Mouse (Mus musculus) gastrocnemius, adult 8-10 months (tissue): ENCODE results near the gene Tec. TPM values are rescaled to one million over a fixed set of nuclear protein-coding genes. Genes with fewer than 3 reads are reported as not detected.
"Not testable (repeated sequence)": the region's sequence is repeated elsewhere in the genome, so short reads cannot be mapped to it uniquely, and the experiment has no call there.

ENCODE experiments used
- DNase-seq, 2 experiments: peaks; one replicate each; pipeline ENCODE4 v3.0.0; 2022; ENCODE audit warnings: low spot score in 2 of 2
- total RNA-seq, 4 experiments: library from RNA; stranded (reverse); gene quantifications; 2 replicates each; pipeline ENCODE4 v1.2.4; 2022

Tec gene
- total RNA-seq, 4 experiments from 2014 or later, result 1.1 to 2.6 (median 1.6) TPM

DNA sequence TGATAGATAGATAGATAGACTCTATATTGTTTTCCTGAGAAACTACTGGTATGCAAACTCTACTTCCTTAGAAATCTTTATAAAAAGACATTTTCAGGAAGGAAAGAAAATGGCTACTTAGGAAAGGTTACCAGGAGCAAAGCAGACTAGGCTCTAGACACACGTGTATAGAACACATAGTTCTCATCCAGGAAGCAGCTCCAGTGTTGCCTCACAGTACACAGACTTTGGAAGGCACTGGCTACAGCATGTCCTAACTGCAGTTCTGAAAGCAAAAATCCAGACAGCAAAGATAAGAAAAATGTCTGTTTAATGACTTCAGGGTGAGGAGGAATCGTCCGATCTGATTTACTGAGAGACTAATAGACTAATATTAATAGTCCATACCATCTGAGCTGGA is 41.8 kb downstream of the Tec start:
- DNase-seq, result no peak

DNA sequence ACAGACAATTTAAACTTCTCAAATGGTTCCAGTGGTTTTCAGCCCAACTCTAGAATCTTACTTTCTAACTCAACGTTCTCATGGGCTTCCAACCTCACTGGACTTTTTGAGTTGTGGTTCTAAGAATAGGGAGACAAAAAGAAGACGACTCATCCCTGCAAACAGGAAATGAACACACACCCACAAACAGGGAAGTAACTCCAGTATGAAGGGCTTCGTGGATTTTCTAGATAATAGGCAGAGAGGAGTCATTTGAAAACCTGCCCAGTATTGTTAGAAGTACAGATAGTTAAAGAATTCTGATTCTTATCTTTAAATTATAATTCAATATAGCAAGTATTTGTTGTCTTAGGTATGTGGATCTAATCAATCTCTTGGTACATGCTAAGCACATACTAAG is 47.6 kb downstream of the Tec start:
- DNase-seq, result no peak

DNA sequence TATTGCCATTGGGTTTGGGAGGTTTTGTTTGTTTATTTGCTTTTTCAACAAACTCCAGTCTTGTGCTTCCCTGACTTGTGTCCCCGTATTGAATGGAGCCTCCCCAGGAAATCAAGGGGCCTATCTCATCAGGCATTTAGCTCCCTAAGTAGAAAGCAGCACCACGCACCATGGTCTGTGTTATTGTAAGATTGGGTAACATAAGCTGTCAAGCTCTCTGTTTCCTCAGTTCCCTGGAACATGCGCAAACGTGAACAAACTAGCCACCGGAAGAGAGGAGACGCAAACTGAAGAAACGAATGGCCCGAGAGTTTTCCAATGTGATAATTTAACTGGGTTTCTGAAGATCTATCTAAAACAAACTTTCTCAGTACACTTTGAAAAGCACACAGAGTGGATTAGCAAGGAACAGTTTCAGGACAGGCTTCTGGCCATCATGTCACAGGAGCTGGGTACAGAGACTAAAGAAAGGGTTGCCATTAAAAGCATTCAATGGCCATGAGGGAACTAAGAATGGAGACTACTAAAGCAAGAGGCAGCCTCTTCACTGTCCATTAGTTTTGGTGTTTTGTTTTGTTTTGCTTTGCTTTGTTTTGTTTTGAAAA is 48.1 kb downstream of the Tec start:
- DNase-seq, result no peak

DNA sequence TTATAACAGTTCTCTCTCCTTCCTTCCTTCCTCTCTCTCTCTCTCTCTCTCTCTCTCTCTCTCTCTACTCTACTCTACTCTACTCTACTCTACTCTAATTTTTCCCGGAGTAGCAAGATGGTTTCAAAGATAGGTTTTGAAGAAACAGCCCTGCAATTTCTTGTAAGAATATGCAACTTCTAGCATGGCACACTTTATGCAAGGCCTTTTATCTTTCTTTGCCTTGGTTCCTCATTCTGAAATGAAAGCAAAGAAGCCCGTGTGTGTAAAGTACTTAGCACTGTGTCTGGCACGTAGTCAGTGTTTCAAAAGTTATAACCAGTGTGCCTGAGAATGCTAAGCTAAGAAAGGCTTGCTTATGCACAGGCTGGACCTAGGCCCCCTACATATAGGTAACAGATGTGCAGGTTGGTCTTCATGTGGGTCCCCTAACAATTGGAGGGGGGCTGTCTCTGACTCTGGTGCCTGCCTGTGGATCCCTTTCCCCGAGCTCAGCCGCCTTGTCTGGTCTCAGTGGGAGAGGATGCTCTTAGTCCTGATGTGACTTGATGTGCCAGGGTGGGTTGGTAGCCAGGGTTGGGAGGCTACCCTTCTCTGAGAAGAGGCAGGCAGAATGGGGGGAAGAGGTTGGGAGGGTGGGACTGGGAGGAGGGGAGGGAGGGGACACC is 49.6 kb downstream of the Tec start:
- DNase-seq, result no peak

DNA sequence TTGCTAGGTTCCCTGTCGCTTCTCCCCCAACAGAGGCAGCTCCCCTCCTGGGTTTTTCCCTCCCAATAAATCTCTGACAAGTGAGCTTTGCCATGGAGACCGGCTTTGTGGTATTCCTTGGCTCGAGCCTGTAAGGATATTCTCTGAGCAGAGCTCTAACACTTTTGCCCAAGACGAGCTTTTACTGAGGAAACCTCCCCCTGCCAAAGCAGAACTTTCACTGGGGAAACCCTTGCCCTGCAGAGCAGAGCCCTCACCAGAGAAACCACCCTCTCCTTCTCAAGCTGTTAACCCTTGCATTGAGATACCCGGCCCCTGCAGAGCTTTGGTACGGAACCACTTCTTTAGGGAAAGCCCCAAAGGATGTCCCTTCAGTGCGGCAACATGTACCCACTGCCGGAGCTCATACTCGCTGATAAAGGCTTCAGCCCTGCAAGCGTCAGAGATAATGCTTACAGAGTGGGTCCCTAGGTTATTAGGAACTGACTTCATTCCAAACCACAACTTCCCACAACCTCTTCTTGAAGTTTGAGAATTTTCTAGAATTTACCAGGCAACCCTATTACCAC is 50.7 kb downstream of the Tec start:
- DNase-seq, result no peak

DNA sequence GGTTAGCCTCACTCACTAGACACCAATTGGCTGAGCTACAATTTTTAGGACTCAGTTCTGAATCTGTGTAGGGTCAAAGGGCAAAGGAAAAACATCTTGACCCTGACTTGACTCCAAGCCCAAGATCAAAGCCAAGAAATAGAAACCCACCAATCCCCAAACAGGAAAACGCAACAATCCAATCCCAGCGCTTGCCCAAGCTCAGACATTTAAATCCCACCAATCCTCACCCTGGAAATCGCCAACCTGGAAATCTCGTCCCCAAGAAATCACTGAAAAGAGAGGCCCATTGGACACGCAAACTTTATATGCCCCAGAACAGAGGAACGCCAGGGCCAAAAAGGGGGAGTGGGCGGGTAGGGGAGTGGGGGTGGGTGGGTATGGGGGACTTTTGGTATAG is 51.3 kb downstream of the Tec start:
- not testable (repeated sequence) for DNase-seq

DNA sequence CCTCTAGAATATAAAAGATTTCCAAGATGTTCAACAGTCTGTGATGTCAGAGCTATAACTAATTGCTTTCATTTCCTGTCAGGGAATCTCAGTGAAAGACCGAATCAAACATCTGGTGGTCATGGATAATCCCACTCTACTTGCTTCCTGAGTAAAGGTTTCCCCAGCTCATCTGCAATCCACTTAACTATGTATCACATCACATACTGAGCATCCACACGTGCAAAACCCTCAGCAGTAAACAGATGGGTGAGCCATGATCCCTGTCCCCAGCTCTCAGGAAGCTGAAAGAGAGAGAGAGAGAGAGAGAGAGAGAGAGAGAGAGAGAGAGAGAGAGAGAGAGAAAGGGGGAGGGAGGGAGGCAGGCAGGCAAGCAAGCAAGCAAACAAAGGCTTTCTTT is 51.8 kb downstream of the Tec start:
- no peak for DNase-seq

DNA sequence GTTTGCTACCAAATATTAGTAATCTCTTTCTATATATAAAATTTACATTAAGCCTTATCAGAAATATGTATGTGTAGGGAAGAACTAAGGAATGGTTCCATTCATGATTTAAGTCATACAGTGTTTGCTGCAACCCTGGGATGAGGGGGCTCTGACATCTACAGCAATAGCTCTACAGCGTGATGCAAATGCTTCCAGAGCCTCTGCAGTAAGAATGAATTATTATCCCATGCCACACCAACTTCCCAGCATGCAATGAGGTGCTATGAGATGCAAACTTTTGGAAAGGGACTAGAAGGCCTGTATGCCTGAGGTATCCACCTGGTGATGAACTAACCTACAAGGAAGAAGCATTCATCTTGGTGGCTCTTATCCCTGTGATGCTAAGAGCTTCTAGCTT is 52.2 kb downstream of the Tec start:
- DNase-seq, result no peak

DNA sequence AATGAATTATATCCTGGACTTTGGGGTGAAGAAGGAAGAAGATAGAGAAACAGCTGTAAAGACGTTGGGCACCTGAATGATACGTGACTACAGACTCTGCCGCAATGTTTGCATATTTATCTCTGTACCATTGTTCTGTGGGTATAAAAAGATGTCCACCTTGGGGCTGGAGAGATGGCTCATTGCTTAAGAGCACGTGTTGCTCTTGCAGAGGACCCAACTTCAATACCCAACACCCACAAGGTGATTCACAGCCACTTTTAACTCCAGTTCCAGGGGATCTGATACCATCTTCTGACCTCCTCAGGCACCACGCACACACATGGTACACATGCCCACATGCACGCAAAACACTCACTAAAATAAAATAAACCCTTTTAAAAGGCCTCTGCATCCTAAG is 52.9 kb downstream of the Tec start:
- no peak for DNase-seq

DNA sequence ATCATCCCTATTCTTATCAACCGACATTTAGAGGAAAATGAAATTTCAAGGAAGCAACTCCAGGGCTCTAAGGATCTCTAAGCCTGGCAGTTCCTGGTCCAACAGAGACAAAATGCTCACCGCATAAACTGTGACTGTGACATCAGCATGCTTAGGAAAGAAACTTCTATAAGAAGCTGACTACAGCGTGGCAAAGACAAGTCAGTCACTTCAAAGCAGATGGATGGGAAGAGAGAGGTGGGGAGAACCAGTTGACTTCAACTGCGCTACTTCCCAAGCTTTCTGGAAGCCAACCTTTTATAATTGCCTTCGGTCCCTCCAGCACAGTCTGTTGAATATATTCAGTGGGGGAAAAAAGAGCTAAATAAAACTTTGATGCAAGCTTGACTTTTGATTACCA is 54.2 kb downstream of the Tec start:
- no peak for DNase-seq

DNA sequence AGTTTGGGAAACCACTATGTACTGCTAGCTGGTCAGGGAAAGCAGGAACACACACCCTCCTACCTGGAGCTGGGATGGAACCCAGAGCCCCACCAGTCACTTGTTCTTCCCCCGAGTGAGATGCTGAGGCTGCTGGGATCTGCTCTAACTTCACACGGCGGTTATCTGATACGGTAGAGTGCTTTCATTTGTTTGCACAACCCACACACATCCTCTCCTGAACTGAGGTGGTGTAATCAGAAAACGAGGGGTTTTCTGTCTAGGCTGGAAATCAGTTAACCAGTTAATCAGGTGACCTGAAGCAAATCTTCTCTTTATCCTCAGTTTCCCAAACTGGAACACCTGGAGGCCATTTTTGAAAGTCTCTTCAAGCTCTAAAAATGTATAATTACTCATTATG is 55.4 kb downstream of the Tec start:
- DNase-seq, result no peak

DNA sequence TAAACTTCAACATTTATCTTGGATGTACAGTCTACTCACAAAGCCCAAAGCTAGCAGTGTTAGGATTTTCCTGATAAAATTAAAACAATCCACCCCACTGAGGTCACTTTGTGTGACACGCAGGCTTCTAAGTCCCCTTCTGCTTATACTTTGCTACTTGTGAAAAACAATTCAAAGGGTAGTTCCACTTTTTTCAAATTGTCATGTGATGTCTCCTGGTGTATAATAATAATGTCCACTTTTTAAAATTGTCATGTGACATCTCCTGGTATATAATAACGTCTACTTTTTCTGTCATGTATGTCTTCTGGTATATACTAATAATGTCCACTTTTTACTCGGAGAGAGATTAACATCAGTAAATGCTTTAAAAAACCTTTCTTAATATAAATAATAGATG is 56.0 kb downstream of the Tec start:
- DNase-seq, result no peak

DNA sequence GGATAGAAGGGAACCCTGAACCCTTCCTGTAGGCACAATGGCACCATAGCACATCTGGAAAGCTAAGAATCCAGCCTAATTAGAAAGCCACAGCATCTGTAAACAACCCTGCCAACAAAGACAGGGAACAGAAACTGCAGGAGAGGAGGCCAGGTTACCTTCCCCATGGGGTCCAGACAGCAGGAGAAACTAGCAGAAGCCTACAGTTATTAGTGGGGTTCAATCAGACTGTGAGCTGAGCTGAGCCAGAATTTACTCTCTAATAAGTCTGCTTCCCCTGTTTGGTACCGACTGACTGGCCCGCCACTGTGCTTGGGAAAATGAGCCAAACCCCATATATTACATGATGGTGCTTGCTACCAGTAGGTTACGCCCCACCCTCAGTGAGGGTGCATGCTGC is 56.9 kb downstream of the Tec start:
- DNase-seq, result no peak

DNA sequence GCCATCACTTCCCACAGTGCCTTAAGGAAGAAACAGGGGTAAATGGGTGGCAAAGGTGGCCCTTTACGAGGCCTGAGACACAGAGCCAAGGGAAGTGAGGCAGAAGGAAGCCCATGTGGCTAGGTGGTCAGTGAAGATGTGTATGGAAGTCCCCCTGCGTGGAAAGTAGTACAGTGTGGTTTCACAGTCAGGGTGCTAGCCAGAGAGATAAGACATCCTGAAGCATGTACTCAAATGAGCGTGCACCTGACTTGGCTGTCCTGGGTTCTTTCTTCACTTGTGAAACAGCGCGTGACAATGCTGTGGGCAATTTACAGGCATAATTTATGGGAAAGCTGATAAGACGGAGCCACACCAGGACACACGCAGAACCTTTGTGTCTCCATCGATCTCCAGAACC is 57.3 kb downstream of the Tec start:
- no peak for DNase-seq

DNA sequence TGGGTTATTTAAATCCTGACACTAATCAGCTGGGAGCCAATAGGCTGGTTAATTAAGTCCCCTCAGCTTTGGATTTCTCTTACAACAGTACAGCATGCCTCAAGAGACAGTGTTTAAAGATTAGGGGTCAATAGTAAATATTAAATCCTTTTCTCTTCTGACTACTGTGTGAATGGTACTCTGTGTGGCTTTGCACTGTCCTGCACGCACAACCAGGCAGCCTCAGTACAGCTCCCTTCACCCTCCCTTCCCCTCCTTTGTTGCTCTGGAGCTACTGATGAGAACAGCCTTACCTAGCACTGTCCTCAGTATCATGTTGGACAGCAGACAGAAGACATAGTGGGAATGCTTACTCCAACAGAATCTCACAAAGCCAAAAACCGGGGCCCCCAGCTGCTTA is 58.8 kb downstream of the Tec start:
- DNase-seq, result no peak

DNA sequence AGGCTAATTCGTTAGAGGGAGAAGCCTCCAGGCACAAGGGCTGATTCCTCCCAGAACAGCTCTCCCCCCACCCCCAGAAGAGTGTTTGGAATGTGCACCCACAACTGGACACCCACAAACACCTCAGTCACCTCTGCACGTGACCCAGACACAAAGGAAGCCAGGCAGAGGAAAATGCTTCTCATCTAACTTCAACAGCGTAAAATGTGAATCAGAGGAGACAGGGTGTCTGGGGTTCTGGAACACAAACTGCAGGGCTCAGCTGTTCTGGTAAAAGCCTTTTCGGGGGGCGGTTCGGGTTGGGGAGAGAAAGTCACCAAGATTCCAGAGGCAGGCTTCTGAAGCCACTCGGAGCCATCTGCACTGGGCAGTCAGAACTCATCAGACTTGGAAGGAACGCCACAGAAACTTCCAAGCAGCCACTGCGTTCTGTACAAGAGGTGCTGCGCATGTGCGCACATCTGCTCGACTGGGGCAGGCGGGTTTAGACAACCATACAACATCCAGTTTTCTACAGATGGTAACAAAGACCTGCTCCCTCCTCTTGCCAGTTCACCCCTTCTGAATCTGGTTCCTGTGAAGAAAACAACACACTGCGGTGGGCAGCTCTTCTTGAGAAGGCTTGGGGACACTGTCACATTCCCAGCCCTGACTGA is 59.7 kb downstream of the Tec start:
- no peak for DNase-seq

DNA sequence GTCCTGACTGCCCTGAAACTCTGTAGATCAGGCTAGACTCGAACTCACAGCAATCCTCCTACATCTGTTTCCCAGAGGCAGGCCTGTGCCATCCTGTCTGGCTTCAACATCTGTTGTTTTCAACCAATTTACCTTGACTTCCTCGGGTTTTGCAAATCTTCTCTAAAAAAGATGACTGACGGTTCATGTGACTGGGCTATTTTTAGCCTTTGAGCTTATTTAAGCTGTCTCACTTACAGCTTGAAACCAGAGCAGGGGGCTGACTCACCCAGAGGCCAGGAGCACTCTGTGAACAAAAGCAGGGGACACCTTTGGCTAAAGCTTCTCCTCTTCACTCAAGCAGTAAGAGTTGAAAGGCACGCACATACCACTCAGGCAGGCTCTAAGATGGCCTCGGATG is 65.4 kb downstream of the Tec start:
- DNase-seq, result no peak

DNA sequence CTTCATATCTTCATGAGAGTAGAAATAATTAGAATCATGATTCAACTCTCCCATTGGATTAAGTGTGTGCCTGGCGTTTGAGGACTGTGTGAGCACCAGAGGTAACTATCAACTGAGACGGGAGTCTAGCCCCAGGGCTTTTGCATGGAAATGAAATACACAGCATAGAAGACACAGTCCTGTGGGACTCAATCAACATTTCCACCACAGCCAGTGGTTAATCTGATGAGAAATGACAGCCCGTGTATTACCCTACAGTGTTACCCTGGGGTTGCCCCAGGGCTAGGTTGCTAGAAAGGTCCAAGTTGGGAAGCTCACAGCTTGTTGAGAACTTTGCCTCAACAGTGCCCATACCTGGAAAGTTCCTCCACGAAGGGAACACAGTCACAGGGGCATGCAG is 69.7 kb downstream of the Tec start:
- DNase-seq, result no peak

DNA sequence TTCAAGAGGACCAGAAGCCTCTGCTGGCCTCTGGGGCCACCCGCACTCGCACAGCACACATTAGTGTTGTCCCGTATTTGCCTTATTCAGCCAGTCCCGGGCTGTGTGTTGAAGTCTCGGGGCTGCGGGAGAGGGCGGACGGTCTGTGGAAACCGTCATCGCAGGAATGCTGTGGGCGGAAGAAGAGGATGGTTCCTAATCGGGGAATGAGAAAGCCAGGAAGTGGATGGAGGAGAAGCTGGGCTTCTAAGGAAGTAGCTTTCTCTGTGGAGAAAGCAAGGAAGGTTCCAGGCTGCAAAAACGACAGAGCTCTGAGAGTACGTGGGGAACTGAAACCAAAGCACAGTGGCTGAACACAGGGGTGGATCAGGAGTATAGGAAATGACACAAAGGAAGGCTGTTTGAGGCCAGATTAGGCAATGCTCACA is 72.1 kb downstream of the Tec start:
- DNase-seq, result no peak

DNA sequence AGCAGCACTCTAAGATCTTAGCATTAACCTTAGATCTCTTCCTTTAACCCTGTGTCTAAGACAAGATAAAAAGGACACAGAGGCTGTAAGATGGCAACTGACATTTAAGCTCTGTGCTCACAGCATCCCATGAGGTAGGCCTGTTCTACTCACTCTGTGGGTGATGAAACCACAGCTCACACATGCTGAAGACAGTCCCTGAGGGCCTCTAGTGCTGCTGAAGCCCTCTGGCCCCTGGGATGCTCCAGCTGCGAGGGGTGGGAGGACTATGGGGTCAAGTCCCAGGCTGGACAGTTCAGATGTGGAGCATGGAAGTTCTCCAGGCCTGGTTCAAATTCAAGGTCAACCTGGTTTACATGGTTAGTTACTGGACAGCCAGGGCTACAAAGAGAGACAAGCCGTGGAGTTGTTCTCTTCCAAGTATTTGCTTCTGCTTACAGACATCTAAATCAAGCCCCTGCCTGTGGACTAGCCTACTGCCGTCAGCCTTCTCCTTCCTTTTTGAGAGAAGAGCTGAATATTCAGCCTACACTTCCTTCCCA is 74.9 kb downstream of the Tec start:
- no peak for DNase-seq

DNA sequence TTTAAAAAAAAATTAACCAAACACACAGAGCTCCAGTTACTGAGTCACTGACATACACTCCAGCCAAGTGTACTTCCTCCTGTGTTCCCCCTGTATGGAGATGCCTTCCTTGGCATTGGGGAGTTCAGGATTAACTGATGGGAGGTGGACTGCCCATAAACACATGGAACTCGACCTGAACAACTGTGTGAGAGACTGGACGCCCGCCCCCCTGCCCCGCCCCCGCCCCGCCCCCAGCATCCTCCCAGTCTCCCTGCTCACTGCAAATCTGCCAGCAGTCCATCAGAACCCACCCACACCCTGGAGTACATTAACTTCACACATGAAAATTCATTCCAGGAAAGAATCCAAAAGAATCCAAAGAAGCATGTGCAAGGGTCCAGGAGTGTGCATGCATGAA is 76.5 kb downstream of the Tec start:
- DNase-seq, result no peak

DNA sequence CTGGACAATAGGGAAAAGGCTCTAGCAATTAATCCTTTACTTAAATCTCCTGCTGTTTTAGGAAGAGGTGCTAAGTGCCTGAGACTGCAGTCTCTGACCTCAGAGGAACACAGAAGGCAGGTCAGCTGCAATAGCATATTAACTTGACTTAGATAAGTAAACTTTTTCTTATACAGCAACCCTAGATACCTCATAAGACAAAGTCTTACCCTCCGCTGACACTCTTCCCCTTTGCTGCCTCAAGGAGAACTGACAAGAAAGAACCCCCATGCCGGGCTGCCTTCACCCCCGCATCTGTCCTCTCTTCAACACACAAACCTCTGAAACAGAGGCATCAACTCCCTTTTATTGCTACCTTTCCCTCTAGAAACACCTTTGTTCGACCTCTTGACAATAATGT is 76.9 kb downstream of the Tec start:
- DNase-seq, result no peak

DNA sequence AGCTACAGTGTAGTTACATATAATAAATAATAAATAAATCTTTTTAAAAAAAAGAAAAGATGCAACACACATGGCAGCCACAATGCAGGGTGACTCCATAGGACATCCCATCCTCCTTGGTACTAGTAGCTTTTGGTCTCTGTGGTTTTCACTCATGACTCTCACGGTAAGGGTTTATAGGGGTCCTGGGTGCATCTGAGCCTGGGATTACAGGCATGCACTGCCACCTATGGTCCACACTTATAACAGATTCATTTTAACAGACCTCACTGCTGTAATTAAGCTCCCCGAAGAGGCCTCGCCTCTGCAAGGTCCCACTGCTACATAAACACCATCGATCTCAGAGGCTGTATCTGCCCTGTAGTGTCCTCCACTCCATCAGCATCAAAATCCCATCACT is 82.8 kb downstream of the Tec start:
- DNase-seq, result no peak
